Mouse (Mus musculus) liver, embryonic 14.5 days (tissue): Measurements from ENCODE around the gene 1700125H20Rik. TPM values are rescaled to one million over a fixed set of nuclear protein-coding genes. Genes with fewer than 3 reads are reported as not detected.
A peak's percentile ranks its signal among the peaks of the same experiment; 100 is the strongest.

ENCODE experiments used
- ATAC-seq: fragments of 200-750 bp; cut with Nextera tagmentation; 2 replicates; pipeline ENCODE4 v1.8.0; 2017; ENCODE audit warnings: moderate number of reproducible peaks, mild to moderate bottlenecking, moderate library complexity; ENCODE audit not compliant: insufficient read depth
- DNase-seq, 3 experiments: peaks; one replicate each; pipeline ENCODE4 v3.0.0-alpha.2; 2012 to 2013; ENCODE audit warnings: low read depth in 3 of 3, low spot score in 3 of 3
- H3K27ac ChIP-seq: fragments of 300-500 bp; sonication (generic); 2 replicates; pipeline ENCODE4 v1.5.1; 2014; ENCODE audit warnings: moderate library complexity, mild to moderate bottlenecking, control low read depth, inconsistent platforms
- H3K27me3 ChIP-seq: fragments of 300-500 bp; sonication (generic); 2 replicates; pipeline ENCODE4 v1.6.1; 2014; ENCODE audit warnings: mild to moderate bottlenecking, low read length, moderate library complexity; ENCODE audit not compliant: control insufficient read depth, insufficient read depth
- H3K36me3 ChIP-seq: fragments of 300-500 bp; sonication (generic); replicated peaks from 2 replicates; pipeline ENCODE4 v1.6.1; 2014; ENCODE audit warnings: low read depth; ENCODE audit not compliant: control insufficient read depth, insufficient read depth
- H3K4me1 ChIP-seq, 2 experiments: fragments of 200-500 bp in 1 of 2; fragments of 300-500 bp in 1 of 2; sonication (generic) in 1 of 2; replicated peaks; 2 replicates each; pipeline ENCODE4 v1.6.1; 2012 to 2014; ENCODE audit warnings: antibody characterized with exemption in 1 of 2, inconsistent platforms in 1 of 2, low read length in 1 of 2; ENCODE audit not compliant: control insufficient read depth in 2 of 2, insufficient read depth in 2 of 2
- H3K4me2 ChIP-seq: fragments of 300-500 bp; sonication (generic); 2 replicates; pipeline ENCODE4 v1.6.1; 2014; ENCODE audit warnings: low read depth, mild to moderate bottlenecking, control low read depth, moderate library complexity
- H3K4me3 ChIP-seq, 2 experiments: fragments of 200-500 bp in 1 of 2; fragments of 300-500 bp in 1 of 2; sonication (generic) in 1 of 2; 2 replicates each; pipeline ENCODE4 v1.5.1; 2012 to 2014; ENCODE audit warnings: low read depth in 2 of 2, low read length in 2 of 2, mild to moderate bottlenecking in 2 of 2, control low read depth in 1 of 2, inconsistent platforms in 1 of 2, moderate library complexity in 1 of 2; ENCODE audit not compliant: insufficient read depth in 1 of 2
- H3K9ac ChIP-seq: fragments of 300-500 bp; sonication (generic); replicated peaks from 2 replicates; pipeline ENCODE4 v1.6.1; 2014; ENCODE audit warnings: mild to moderate bottlenecking, control low read depth, moderate library complexity
- H3K9me3 ChIP-seq: fragments of 300-500 bp; sonication (generic); 2 replicates; pipeline ENCODE4 v1.6.1; 2016; ENCODE audit warnings: low read length, mixed read lengths; ENCODE audit not compliant: control insufficient read depth
- CTCF ChIP-seq: IDR thresholded peaks from 2 replicates; pipeline ENCODE4 v1.5.1; 2016; ENCODE audit warnings: antibody characterized with exemption, low read depth, control low read depth
- EP300 ChIP-seq: IDR thresholded peaks from 2 replicates; pipeline ENCODE4 v1.6.1; 2016; ENCODE audit warnings: antibody characterized with exemption, low read depth
- WGBS: fragments of 180-500 bp; shearing (Covaris S2); extraction: QIAGEN DNeasy Blood & Tissue Kit; methylation state at CpG from one replicate; pipeline ENCODE4 v1.1.7; 2014; ENCODE audit not compliant: insufficient replicate concordance; 5-methylcytosine and 5-hydroxymethylcytosine counted together
- polyA plus RNA-seq, 2 experiments: library from polyadenylated mRNA; depleted of rRNA in 1 of 2; stranded (reverse) in 1 of 2; unstranded in 1 of 2; fragments of >200 nt; fragmentation: Nextera tagmentation in 1 of 2; extraction: Ambion mirVana in 1 of 2; gene quantifications; 2 replicates each; pipeline versions ENCODE4 v1.2.1 to v1.2.3; 2012 to 2014

Gene 1700125H20Rik
- polyA plus RNA-seq, 2 experiments: 0.25 TPM; not detected in 1

GRCm38 (mm10) chr11:85170833-85171232 lies 629 bp downstream of the 1700125H20Rik start:
- ATAC-seq: no peak
- no peak overlapping the region for H3K27ac ChIP-seq
- TF ChIP-seq CTCF: no peak
- no peak for TF ChIP-seq EP300

DNA sequence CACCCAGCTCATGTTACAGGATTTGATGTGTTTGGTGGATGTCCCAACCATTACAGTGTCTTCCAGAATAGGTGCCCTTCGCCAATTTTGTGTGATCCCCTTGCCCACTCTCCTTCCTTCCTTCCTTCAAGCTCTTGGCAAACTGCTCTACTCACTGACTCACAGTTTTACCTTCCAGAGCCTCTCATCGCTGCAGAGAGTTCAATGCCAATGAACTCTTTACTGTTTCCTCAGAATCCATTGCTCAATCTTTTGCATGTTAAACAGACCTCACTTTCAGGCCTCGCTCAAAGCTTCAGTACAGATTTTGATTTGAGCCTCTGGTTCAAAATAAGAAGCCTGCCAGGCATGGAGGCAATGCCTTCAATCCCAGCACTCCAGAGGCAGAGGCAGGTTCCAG lies 5.7 kb downstream of the 1700125H20Rik start:
- H3K27ac ChIP-seq: no peak overlapping the region
- no peak for ATAC-seq

More at GRCm38 (mm10) chr11:85170833-85171232, 629 bp downstream of the 1700125H20Rik start:
- Histone ChIP-seq H3K27me3 (no peaks in the 10 kb centered on the region), H3K36me3 (no peaks in the 10 kb centered on the region), H3K4me3 (no peak overlapping the region), H3K4me2 (peak overlapping the region; percentile 61), H3K9me3 (no peaks in the 10 kb centered on the region), H3K4me1 (peaks cover 0 to 8% of the 10 kb centered on the region in 2 experiments; a peak in 2 of 4 replicates), H3K9ac (no peak overlapping the region)
- DNase-seq: no peak
- 45% methylated on average over 2 of the region's 2 CpGs for WGBS

DNA sequence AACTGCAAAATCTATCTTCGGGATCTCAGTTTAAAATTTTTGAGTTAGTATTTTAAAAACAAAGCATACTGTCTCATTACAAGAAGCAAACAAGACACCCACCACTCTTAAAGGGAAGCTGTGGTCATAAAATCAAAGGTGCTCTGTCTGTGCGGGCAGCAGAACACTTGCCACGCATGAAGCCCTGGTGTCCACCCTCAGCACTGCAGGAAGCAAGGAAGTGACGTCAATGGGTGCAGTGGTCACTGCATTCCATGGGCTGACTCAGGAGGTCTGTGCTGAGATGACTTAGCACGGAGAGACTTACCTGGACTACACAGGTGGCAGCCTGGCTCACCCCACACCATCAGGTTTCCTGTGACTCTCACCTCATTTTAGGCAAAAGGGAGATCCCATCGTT lies 7.6 kb downstream of the 1700125H20Rik start:
- Histone ChIP-seq H3K4me1 (0 out of 4 replicates have a peak, but pooled peaks cover 0 to 2% of the 10 kb centered on the region in 2 experiments), H3K4me2 (no peak overlapping the region), H3K36me3 (no peaks in the 10 kb centered on the region), H3K27me3 (no peaks in the 10 kb centered on the region), H3K27ac (no peak overlapping the region), H3K9me3 (no peaks in the 10 kb centered on the region), H3K9ac (no peak overlapping the region), H3K4me3 (no peak overlapping the region)
- TF ChIP-seq CTCF (no peak; the same call in 1 of the 2 replicates), EP300 (no peak)
- 56% methylated on average over 6 of the region's 6 CpGs for WGBS
- no peak for ATAC-seq
- DNase-seq: no peak

More for the DNA sequence above, 5.7 kb downstream of the 1700125H20Rik start:
- no peaks in the 10 kb centered on the region for H3K36me3 ChIP-seq
- no peaks in the 10 kb centered on the region for H3K4me1 ChIP-seq
- H3K4me3 ChIP-seq: no peak overlapping the region
- no peak overlapping the region for H3K4me2 ChIP-seq
- H3K9ac ChIP-seq: no peak overlapping the region
- DNase-seq: no peak
- 58% methylated on average over 3 of the region's 3 CpGs for WGBS
- TF ChIP-seq CTCF: no peak
- TF ChIP-seq EP300: no peak
- H3K27me3 ChIP-seq: no peaks in the 10 kb centered on the region
- H3K9me3 ChIP-seq: no peaks in the 10 kb centered on the region

GRCm38 (mm10) chr11:85178413-85178812 lies 8.2 kb downstream of the 1700125H20Rik start:
- Histone ChIP-seq H3K4me3 (no peak overlapping the region), H3K27me3 (no peaks in the 10 kb centered on the region), H3K36me3 (no peaks in the 10 kb centered on the region), H3K4me2 (no peak overlapping the region), H3K4me1 (peaks cover 0 to 5% of the 10 kb centered on the region in 2 experiments; a peak in 2 of 4 replicates), H3K27ac (no peak overlapping the region), H3K9me3 (no peaks in the 10 kb centered on the region), H3K9ac (no peak overlapping the region)
- ATAC-seq (no peak), DNase-seq (no peak)
- 64% methylated on average over 4 of the region's 4 CpGs for WGBS
- no peak for TF ChIP-seq CTCF

GRCm38 (mm10) chr11:85182617-85183283 lies 12.5 kb downstream of the 1700125H20Rik start:
- peaks cover 0 to 5% of the 10 kb centered on the region in 2 experiments; a peak in 2 of 4 replicates for H3K4me1 ChIP-seq

More at GRCm38 (mm10) chr11:85182617-85183283, 12.5 kb downstream of the 1700125H20Rik start:
- H3K9ac ChIP-seq: peak overlapping the region; percentile 25
- no peak overlapping the region for H3K27ac ChIP-seq
- ATAC-seq: peak; percentile 82
- H3K4me2 ChIP-seq: peak overlapping the region; percentile 65
- no peaks in the 10 kb centered on the region for H3K9me3 ChIP-seq
- TF ChIP-seq EP300: no peak
- TF ChIP-seq CTCF: peak; percentile 96
- H3K4me3 ChIP-seq: peak overlapping the region; percentile 49 to 64
- H3K36me3 ChIP-seq: no peaks in the 10 kb centered on the region
- WGBS: 2% methylated on average over 20 of the region's 20 CpGs
- H3K27me3 ChIP-seq: no peaks in the 10 kb centered on the region
- DNase-seq: peak; percentile 44 to 56 (median 52)
